Mouse (Mus musculus) cortical plate, adult 2 months (tissue): ENCODE measurements around the gene Ccdc85b. TPM values are rescaled to one million over a fixed set of nuclear protein-coding genes. Genes with fewer than 3 reads are reported as not detected.

ENCODE experiments used
- H3K27ac ChIP-seq: fragments of 200-500 bp; 2 replicates; pipeline ENCODE4 v1.5.1; 2012; ENCODE audit warnings: low read length, control low read depth, inconsistent platforms; ENCODE audit not compliant: insufficient read depth
- H3K4me1 ChIP-seq: fragments of 200-500 bp; 2 replicates; pipeline ENCODE4 v1.6.1; 2011; ENCODE audit warnings: low read length; ENCODE audit not compliant: control insufficient read depth, insufficient read depth
- H3K4me3 ChIP-seq: fragments of 200-500 bp; 2 replicates; pipeline ENCODE4 v1.5.1; 2011; ENCODE audit warnings: mild to moderate bottlenecking, low read length, control low read depth; ENCODE audit not compliant: insufficient read depth
- CTCF ChIP-seq: fragments of 200-500 bp; IDR thresholded peaks from 2 replicates; pipeline ENCODE4 v1.5.1; 2011; ENCODE audit warnings: mild to moderate bottlenecking, control low read depth, low read length; ENCODE audit not compliant: insufficient read depth; ENCODE audit errors: extremely low read depth
- POLR2A ChIP-seq: fragments of 200-500 bp; IDR thresholded peaks from 2 replicates; pipeline ENCODE4 v1.6.1; 2011; ENCODE audit warnings: mild to moderate bottlenecking, low read length, control low read depth; ENCODE audit not compliant: insufficient read depth; ENCODE audit errors: extremely low read depth
- polyA plus RNA-seq: library from polyadenylated mRNA; depleted of rRNA; stranded (reverse); fragments of >200 nt; gene quantifications from 2 replicates; pipeline ENCODE4 v1.2.3, GENCODE M21; 2012

Gene Ccdc85b
- polyA plus RNA-seq, 1 experiment = 23.8 TPM

DNA sequence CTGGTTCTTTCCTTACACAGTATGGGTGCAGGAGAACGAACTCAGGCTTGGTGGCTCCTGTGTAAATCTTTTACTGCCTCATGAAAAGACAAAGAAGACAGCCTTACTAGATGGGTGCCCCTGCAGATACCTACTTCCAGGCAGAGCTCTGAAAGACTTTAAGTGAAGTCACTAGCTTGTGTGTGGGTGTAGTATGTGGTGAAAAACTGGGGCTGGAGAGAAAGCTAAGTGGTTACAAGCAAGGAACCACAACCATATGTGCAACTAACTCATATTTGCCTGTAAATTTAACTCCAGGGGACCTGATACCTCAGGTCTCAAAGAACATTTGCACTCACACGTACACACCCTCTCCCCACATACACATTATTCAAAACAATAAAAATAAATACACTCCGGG is 2.2 kb upstream of the Ccdc85b start:
- H3K4me1 ChIP-seq = peaks cover 6% of the 10 kb centered on the region
- TF ChIP-seq CTCF (no peak), POLR2A (no peak)
- H3K4me3 ChIP-seq = peak overlapping the region; percentile 80; the same call in 1 of the 2 replicates
- peak overlapping the region; percentile 77 for H3K27ac ChIP-seq

- TF ChIP-seq CTCF (no peak), POLR2A (0 out of 2 replicates have a peak, but pooled peaks have one; percentile 25)
- Histone ChIP-seq H3K27ac (0 out of 2 replicates have a peak overlapping the region, but pooled peaks have one; percentile 85), H3K4me3 (no peak overlapping the region), H3K4me1 (peaks cover 8% of the 10 kb centered on the region)
These were observed 1.3 kb upstream of the Ccdc85b start for GRCm38 (mm10) chr19:5459019-5459418.

GRCm38 (mm10) chr19:5456922-5457745 is 560 bp downstream of the Ccdc85b start:
- TF ChIP-seq POLR2A = peak; percentile 91
- TF ChIP-seq CTCF = no peak
- Histone ChIP-seq H3K4me3 (peak overlapping the region; percentile 81), H3K4me1 (peaks cover 8% of the 10 kb centered on the region), H3K27ac (peak overlapping the region; percentile 98)

- H3K27ac ChIP-seq = peak overlapping the region; percentile 98
- H3K4me1 ChIP-seq = peaks cover 8% of the 10 kb centered on the region
- TF ChIP-seq CTCF = no peak
- TF ChIP-seq POLR2A = no peak
- peak overlapping the region; percentile 81 for H3K4me3 ChIP-seq
These were observed 1.3 kb downstream of the Ccdc85b start for GRCm38 (mm10) chr19:5456241-5456921.

DNA sequence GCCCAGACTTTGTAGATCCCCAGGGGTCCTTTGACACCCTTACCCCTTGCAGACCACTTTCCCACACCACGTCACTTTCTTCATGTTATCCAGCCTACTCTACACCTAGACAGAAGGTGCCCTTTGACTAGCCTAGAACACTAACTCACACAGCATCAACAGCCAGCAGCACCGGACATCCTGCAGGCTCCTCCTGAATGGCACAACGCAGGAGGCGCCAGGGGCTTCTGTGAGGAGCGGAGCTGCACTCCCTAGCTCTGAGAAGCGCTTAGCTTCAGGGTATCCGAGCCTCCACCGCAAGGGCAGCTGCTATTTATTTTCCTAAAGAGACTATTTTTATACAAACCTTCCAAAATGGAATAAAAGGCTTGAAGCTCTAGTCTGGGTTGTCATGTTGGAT is 2.1 kb downstream of the Ccdc85b start:
- 0 out of 2 replicates have a peak, but pooled peaks have one; percentile 8 for TF ChIP-seq POLR2A
- TF ChIP-seq CTCF = no peak

DNA sequence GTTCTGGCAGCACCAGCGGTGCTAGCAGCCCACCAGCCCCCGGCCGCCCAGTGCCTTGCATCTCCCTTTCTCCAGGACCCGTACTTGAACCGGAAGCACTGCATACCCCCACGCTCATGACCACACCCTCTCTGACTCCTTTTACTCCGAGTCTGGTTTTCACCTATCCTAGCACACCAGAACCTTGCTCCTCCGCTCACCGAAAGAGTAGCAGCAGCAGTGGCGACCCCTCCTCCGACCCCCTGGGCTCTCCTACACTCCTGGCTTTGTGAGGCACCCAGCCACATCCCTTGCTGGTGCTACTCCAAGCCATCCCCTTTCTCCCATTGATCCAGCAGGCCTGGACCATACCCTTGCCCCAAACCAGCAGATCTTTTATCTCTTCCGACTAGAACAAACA is 2.7 kb downstream of the Ccdc85b start:
- TF ChIP-seq CTCF (no peak), POLR2A (no peak)
- H3K4me3 ChIP-seq = peak overlapping the region; percentile 81
- peaks cover 8% of the 10 kb centered on the region for H3K4me1 ChIP-seq
- no peak overlapping the region for H3K27ac ChIP-seq

More for the DNA sequence above, 2.1 kb downstream of the Ccdc85b start:
- peaks cover 8% of the 10 kb centered on the region for H3K4me1 ChIP-seq
- peak overlapping the region; percentile 81 for H3K4me3 ChIP-seq
- H3K27ac ChIP-seq = peak overlapping the region; percentile 74; the same call in 1 of the 2 replicates

DNA sequence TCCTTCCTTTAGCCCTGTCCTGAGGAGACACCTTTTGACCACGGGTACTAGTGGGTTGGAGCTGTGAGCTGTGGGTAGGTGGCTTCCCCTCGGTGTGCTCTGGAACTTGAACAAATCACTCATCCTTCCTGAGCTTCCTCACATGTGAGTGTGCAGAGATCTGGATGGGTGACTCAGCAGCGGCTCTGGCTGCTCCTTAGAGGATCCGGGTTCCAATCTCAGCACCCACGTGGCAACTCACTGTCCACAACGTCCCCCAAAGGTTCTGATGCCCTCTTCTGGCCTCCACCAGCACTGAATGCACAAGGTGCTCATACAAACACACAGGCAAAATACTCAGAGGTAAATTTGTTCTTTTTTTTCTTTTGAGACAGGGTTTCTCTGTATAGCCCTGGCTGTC is 5.9 kb downstream of the Ccdc85b start:
- Histone ChIP-seq H3K4me1 (peaks cover 2% of the 10 kb centered on the region; the same call in 1 of the 2 replicates), H3K4me3 (no peak overlapping the region), H3K27ac (no peak overlapping the region)
- TF ChIP-seq POLR2A = no peak
- no peak for TF ChIP-seq CTCF

- peaks cover 2% of the 10 kb centered on the region; the same call in 1 of the 2 replicates for H3K4me1 ChIP-seq
- TF ChIP-seq POLR2A (no peak), CTCF (no peak)
- H3K27ac ChIP-seq = no peak overlapping the region
- H3K4me3 ChIP-seq = no peak overlapping the region
These were observed 8.0 kb downstream of the Ccdc85b start for GRCm38 (mm10) chr19:5449673-5450072.

- no peak for TF ChIP-seq POLR2A
- TF ChIP-seq CTCF = no peak
- H3K27ac ChIP-seq = no peak overlapping the region
- H3K4me1 ChIP-seq = no peaks in the 10 kb centered on the region; the same call in 1 of the 2 replicates
- H3K4me3 ChIP-seq = peak overlapping the region; percentile 61; the same call in 1 of the 2 replicates
These were observed 9.1 kb downstream of the Ccdc85b start for GRCm38 (mm10) chr19:5448354-5449150.
